Mouse (Mus musculus): ENCODE measurements around the gene Unc80. TPM values are rescaled to one million over a fixed set of nuclear protein-coding genes. Genes with fewer than 3 reads are reported as not detected.

Unc80 gene
- polyA plus RNA-seq, 1 experiment from 2014 or later: 0.63 TPM

DNA sequence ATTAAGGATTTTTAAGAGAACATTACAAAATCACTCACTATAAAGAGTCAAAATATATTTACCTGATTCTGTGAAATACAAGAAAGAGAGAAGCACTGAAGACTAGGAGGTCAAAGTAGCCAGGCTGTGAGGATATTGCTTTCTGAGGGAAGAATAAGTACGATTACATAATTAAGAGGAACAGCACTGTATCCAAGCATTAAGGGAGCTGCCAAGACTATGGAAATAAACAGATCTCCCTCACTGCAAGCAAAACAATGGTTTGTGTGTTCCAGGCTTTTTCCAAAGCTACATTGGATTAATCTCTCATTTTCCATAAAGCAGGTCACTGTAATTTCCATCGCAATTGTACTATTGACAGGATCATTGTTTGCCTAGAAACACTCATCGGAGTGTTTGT is 14.6 kb downstream of the Unc80 start:
- Histone ChIP-seq H3K36me3 (no peaks in the 10 kb centered on the region), H3K4me2 (no peak overlapping the region), H3K9ac (no peak overlapping the region), H3K27ac (no peak overlapping the region), H3K9me3 (no peaks in the 10 kb centered on the region), H3K4me3 (replicated peaks) (no peak overlapping the region), H3K27me3 (replicated peaks) (no peaks in the 10 kb centered on the region), H3K4me1 (no peaks in the 10 kb centered on the region)
- ATAC-seq (ENCODE audit: insufficient read depth, low FRiP score, low read depth): no peak
- WGBS: 80% methylated on average over 3 of the region's 3 CpGs

GRCm38 (mm10) chr1:66493064-66493463 is 24.9 kb downstream of the Unc80 start:
- Histone ChIP-seq H3K9me3 (no peaks in the 10 kb centered on the region), H3K4me3 (replicated peaks) (no peak overlapping the region), H3K27me3 (replicated peaks) (no peaks in the 10 kb centered on the region), H3K4me2 (no peak overlapping the region), H3K4me1 (no peaks in the 10 kb centered on the region), H3K9ac (no peak overlapping the region), H3K27ac (no peak overlapping the region), H3K36me3 (no peaks in the 10 kb centered on the region)
- ATAC-seq (ENCODE audit: insufficient read depth, low FRiP score, low read depth): no peak
- WGBS: 78% methylated on average over 6 of the region's 6 CpGs

GRCm38 (mm10) chr1:66495310-66496012 is 27.3 kb downstream of the Unc80 start:
- Histone ChIP-seq H3K9ac (no peak overlapping the region), H3K27ac (no peak overlapping the region), H3K9me3 (no peaks in the 10 kb centered on the region), H3K36me3 (no peaks in the 10 kb centered on the region), H3K4me2 (no peak overlapping the region), H3K4me1 (no peaks in the 10 kb centered on the region), H3K4me3 (replicated peaks) (no peak overlapping the region), H3K27me3 (replicated peaks) (no peaks in the 10 kb centered on the region)
- 64% methylated on average over 3 of the region's 3 CpGs for WGBS
- no peak for ATAC-seq (ENCODE audit: insufficient read depth, low FRiP score, low read depth)

- 73% methylated on average over 3 of the region's 3 CpGs for WGBS
- Histone ChIP-seq H3K4me3 (replicated peaks) (no peak overlapping the region), H3K4me1 (no peaks in the 10 kb centered on the region), H3K27ac (no peak overlapping the region), H3K9me3 (no peaks in the 10 kb centered on the region), H3K4me2 (no peak overlapping the region), H3K9ac (no peak overlapping the region), H3K27me3 (replicated peaks) (no peaks in the 10 kb centered on the region), H3K36me3 (no peaks in the 10 kb centered on the region)
- no peak for ATAC-seq (ENCODE audit: insufficient read depth, low FRiP score, low read depth)
These were observed 82.6 kb downstream of the Unc80 start for GRCm38 (mm10) chr1:66550812-66551211.

DNA sequence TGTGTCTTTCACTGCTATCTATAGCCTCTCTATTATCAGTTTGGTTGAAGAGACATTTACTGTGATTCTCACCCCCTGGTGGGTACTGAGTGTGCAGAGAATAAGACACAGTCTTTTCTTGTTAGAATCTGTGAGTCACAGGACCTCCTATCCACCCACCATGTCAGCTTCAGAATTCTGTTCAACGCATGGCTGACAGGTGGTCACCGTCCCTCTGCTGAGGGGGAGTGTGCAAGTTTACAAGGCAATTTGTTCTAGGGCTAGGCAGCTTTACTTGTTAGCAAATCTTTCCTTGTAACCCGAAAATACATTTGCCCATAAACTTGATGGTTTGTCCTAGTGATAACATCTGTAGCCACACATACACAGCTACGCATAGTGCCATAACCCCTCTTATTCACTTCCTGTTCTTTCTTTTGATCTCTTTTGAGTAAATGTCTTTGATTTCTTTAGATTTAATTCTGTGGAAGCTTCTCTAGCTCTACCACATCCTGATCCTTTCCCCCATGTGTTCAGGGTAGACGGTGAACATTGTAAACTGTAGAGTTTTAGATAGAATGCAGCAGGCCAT is 84.3 kb downstream of the Unc80 start:
- 59% methylated on average over 5 of the region's 5 CpGs for WGBS
- Histone ChIP-seq H3K36me3 (no peaks in the 10 kb centered on the region), H3K4me3 (replicated peaks) (no peak overlapping the region), H3K4me1 (no peaks in the 10 kb centered on the region), H3K27me3 (replicated peaks) (no peaks in the 10 kb centered on the region), H3K4me2 (no peak overlapping the region), H3K9ac (no peak overlapping the region), H3K27ac (no peak overlapping the region), H3K9me3 (no peaks in the 10 kb centered on the region)
- ATAC-seq (ENCODE audit: insufficient read depth, low FRiP score, low read depth): no peak

DNA sequence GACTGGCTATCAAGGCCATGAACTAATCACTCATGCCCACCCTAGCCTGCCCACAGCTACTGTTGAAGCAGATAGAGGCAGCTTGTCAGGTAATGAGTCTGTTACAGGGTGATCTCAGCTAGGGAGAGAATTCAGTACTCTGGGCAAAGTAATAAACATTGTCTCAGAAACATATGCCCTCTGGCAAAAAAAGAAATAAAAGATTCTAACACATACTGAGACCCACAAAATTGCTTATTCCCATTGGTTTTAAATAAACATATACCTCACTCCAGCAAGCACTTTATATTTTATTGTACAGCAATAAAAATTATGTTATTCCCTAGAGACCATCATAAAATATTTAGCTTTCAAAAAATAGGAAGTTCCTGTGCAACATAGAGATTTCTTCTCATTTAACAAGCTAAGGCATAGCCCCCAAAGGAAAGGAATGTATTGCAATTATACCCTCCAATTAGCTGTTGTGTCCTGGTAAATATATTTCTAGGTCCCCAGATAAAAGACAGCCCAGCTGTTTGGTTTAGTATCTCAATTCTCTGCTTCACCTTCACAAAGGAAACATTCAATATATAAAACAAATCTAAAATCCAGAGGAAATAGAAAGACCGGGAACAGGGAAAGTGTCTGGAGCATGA is 93.6 kb downstream of the Unc80 start:
- no peak for ATAC-seq (ENCODE audit: insufficient read depth, low FRiP score, low read depth)
- Histone ChIP-seq H3K4me3 (replicated peaks) (no peak overlapping the region), H3K4me2 (no peak overlapping the region), H3K9ac (no peak overlapping the region), H3K9me3 (no peaks in the 10 kb centered on the region), H3K27me3 (replicated peaks) (no peaks in the 10 kb centered on the region), H3K36me3 (no peaks in the 10 kb centered on the region), H3K27ac (no peak overlapping the region), H3K4me1 (no peaks in the 10 kb centered on the region)
- 90% methylated on average over 1 of the region's 1 CpGs for WGBS

- no peak for ATAC-seq (ENCODE audit: insufficient read depth, low FRiP score, low read depth)
- Histone ChIP-seq H3K27me3 (replicated peaks) (no peaks in the 10 kb centered on the region), H3K36me3 (no peaks in the 10 kb centered on the region), H3K9me3 (no peaks in the 10 kb centered on the region), H3K4me1 (no peaks in the 10 kb centered on the region), H3K9ac (no peak overlapping the region), H3K27ac (no peak overlapping the region), H3K4me3 (replicated peaks) (no peak overlapping the region), H3K4me2 (no peak overlapping the region)
- WGBS: 75% methylated on average over 2 of the region's 2 CpGs
These were observed 94.2 kb downstream of the Unc80 start for GRCm38 (mm10) chr1:66562332-66562731.

- no peak overlapping the region for H3K4me2 ChIP-seq
- H3K27me3 ChIP-seq (replicated peaks): no peaks in the 10 kb centered on the region
- WGBS: 88% methylated on average over 13 of the region's 13 CpGs
- no peak overlapping the region for H3K4me3 ChIP-seq (replicated peaks)
- no peak overlapping the region for H3K9ac ChIP-seq
- H3K9me3 ChIP-seq: no peaks in the 10 kb centered on the region
- no peak for ATAC-seq (ENCODE audit: insufficient read depth, low FRiP score, low read depth)
- H3K36me3 ChIP-seq: no peaks in the 10 kb centered on the region
- no peak overlapping the region for H3K27ac ChIP-seq
- H3K4me1 ChIP-seq: no peaks in the 10 kb centered on the region
These were observed 101.6 kb downstream of the Unc80 start for GRCm38 (mm10) chr1:66569736-66570135.

DNA sequence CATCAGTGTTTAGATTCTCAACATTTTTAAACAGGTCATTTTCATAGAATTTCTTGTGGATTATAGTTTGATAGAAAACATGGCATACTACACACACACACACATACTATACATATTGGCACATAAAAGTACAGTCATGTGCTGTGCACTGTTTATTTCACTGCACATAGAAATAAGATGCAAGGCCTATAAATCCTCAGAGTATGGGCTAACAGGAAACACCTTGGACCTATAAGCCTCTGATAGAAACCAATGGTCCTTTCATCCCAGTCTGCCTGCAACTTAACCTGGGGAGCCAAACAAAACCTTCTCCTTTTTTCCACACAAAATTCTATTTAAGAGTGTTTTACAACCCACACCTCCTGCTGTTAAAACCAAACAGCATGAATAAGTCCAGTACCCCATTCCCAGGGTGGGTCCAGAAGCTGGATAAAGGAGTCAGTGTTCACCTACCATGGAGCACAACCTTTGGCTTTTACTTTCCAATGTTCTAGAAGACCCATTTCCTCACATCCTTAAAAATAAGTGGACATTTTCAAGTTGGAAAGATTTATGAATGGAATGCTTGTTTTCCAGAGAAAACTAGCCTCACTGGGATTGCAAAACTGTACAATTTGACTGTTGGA is 129.1 kb downstream of the Unc80 start:
- Histone ChIP-seq H3K4me1 (no peaks in the 10 kb centered on the region), H3K4me3 (replicated peaks) (no peak overlapping the region), H3K4me2 (no peak overlapping the region), H3K9me3 (no peaks in the 10 kb centered on the region), H3K27ac (no peak overlapping the region), H3K9ac (no peak overlapping the region), H3K27me3 (replicated peaks) (no peaks in the 10 kb centered on the region), H3K36me3 (no peaks in the 10 kb centered on the region)
- no peak for ATAC-seq (ENCODE audit: insufficient read depth, low FRiP score, low read depth)

DNA sequence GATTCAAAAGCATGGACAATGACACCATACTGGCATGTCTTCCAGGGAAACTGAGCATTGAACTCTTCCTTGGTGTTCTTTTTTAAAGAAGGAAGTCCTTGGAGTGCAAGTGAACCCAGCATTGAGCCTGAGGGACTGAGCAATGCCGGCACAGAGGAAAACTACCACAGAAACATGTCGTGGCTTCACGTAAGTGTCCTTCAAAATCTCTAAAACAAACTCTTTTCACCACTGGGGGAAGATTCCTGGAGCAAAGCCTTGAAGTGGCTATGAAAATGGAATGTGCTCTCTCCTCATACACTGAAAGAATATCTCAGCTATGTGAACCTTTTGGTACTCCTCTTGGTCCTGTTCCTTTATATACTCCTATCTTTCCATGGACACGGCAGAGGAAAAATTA is 140.1 kb downstream of the Unc80 start:
- no peaks in the 10 kb centered on the region for H3K9me3 ChIP-seq
- H3K27ac ChIP-seq: no peak overlapping the region
- WGBS: 85% methylated on average over 4 of the region's 4 CpGs
- H3K9ac ChIP-seq: no peak overlapping the region
- ATAC-seq (ENCODE audit: insufficient read depth, low FRiP score, low read depth): no peak
- H3K4me2 ChIP-seq: no peak overlapping the region
- H3K4me1 ChIP-seq: no peaks in the 10 kb centered on the region
- no peaks in the 10 kb centered on the region for H3K27me3 ChIP-seq (replicated peaks)
- no peaks in the 10 kb centered on the region for H3K36me3 ChIP-seq
- no peak overlapping the region for H3K4me3 ChIP-seq (replicated peaks)

GRCm38 (mm10) chr1:66617188-66617587 is 149.0 kb downstream of the Unc80 start:
- Histone ChIP-seq H3K4me3 (replicated peaks) (no peak overlapping the region), H3K27ac (no peak overlapping the region), H3K9me3 (no peaks in the 10 kb centered on the region), H3K27me3 (replicated peaks) (no peaks in the 10 kb centered on the region), H3K36me3 (no peaks in the 10 kb centered on the region), H3K9ac (no peak overlapping the region), H3K4me1 (no peaks in the 10 kb centered on the region), H3K4me2 (no peak overlapping the region)
- WGBS: 28% methylated on average over 2 of the region's 2 CpGs
- peak; percentile 35; the same call in 1 of the 2 replicates for ATAC-seq (ENCODE audit: insufficient read depth, low FRiP score, low read depth)

GRCm38 (mm10) chr1:66638177-66638576 is 170.0 kb downstream of the Unc80 start:
- Histone ChIP-seq H3K4me2 (no peak overlapping the region), H3K9me3 (no peaks in the 10 kb centered on the region), H3K9ac (no peak overlapping the region), H3K36me3 (no peaks in the 10 kb centered on the region), H3K27ac (no peak overlapping the region), H3K27me3 (replicated peaks) (no peaks in the 10 kb centered on the region), H3K4me3 (replicated peaks) (no peak overlapping the region), H3K4me1 (no peaks in the 10 kb centered on the region)
- WGBS: 40% methylated on average over 2 of the region's 2 CpGs
- no peak for ATAC-seq (ENCODE audit: insufficient read depth, low FRiP score, low read depth)
